Mouse (Mus musculus) ovary, postnatal 14 days (tissue): ENCODE measurements around the gene Txndc5.

ENCODE experiments used
- DNase-seq: peaks from one replicate; pipeline ENCODE4 v3.0.0; 2022; ENCODE audit warnings: low spot score

Gene Txndc5

DNA sequence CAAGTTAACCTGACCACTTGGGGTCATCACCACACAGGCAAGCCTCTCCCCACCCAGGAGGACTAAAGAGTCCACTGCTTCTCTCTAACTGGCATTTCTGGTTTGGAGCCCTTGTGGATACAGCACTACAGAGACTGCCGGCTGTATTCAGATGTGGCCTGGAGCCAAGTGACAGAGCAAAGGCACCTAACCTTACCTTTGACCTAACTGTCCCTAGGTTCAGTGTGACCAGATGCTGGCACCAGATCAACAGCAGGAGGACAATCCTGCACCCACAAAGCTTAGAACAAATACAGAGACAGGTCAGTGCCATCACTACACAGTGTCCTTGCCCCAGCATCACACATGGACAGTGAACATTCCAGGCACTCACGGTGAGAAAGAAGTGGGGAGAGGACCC, 2.5 kb downstream of the Txndc5 start:
- DNase-seq = no peak

DNA sequence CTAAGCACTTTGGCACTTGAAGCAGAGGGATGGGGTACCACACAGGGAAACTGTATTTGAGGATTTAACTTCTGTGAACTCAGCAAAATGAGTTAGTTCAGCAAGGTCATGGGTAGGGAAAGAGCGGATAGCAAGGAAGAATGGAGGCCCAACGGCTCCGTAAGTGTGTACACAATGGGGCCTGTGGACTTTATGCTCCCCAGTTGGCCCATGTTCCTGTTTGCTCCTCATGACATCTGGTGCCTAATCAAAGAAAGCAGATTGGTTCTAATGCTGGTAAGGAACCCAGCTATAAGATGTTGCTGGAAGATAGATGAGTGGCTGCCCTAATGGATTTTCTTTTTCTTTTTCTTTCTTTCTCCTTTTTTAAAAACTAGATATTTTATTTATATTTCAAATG, 3.4 kb downstream of the Txndc5 start:
- no peak for DNase-seq

DNA sequence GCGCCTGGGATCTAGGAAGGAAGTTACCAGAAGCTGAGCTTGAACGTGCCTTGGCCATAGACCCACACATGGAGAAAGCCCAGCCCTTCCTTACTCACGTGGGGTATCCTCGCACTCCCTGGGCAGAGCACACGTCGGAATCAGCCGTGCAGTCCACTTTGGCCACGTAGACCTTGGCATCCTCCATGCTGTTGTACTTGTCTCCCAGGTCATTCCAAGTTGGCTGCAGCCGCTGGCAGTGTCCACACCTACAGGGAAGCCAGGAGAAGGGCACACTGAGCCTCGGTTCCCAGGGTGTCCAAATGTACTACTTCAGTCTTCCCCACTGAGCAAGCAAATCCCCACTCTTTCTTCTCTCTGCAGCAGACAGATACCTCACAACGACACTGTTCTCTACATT, 5.4 kb downstream of the Txndc5 start:
- no peak for DNase-seq

- DNase-seq = no peak
These were observed 6.5 kb downstream of the Txndc5 start for GRCm38 (mm10) chr13:38522056-38522654.

DNA sequence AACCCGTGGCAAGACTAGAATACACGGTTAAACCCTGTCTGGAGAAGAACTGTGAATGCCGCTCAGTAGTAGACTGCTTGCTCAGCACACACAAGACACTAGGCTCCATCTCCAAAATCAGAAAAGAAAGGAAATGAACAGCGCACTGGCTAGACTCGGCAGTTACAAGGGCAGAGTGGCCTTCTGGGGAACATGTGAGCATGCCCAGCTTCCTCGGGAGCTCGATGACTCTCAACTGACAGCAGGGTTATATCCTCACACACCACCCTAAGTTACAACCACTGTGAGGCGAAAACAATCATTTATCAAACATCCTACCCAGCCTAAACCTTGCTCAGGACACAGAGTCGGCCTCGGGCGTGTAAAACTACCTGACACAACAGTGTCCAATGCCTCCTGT, 8.3 kb downstream of the Txndc5 start:
- no peak for DNase-seq

DNA sequence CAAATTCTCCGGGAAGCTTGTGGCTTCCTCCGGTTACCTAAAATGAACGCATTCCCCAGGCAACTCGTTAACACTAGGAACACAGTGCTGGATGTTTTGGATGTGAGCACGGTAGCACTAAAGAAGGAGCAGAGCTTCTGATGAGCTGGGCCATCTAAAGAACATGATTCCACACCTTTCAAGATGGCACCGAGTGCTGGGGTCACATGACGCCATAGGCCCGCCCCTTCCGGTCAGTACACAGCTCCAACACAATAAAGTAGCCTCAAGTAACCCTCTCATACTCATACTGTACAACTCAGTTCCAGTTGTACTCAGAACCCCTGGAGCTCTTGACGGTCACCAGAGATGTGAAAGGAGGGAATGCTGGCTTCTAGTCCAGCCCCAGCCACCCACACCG, 12.0 kb downstream of the Txndc5 start:
- DNase-seq = no peak

- DNase-seq = no peak
These were observed 12.8 kb downstream of the Txndc5 start for GRCm38 (mm10) chr13:38515845-38516244.

DNA sequence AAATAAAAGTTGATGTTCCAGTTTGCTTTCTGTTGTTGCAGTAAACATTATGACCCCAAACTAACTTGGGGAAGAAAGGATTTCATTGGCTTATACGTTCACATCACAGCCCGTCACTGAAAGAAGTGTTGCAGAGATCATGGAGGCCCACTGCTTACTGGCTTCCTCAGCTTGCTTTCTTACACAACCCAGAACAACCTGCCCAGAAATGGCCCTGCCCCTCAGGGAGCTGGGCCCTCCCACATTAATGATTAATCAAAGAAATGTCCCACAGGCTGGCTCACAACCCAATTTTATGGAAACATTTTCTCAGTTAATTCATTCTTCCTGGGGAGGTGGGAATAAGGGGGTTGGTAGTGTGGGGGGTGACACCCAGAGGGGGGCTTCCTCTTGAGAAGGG, 13.2 kb downstream of the Txndc5 start:
- DNase-seq = no peak

DNA sequence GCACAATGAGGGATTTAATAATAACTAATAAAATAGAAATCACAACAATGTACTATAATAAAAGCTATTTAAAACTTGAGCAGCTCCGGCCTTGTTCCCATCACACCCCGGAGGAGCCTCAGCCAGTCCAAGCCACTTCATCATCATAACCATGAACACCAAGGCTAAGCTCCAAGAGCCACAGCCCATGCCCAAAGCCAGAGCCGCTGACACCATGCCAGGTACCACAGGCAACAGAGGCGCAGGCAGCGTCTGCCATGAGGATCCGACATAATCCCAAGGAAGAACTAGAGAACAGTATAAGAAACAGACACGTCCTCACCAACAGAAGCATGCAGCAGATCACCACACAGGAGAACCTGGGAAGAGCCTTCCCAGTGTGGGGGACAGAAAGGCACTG, 14.7 kb downstream of the Txndc5 start:
- DNase-seq = no peak

GRCm38 (mm10) chr13:38511979-38512378, 16.6 kb downstream of the Txndc5 start:
- DNase-seq = no peak

- DNase-seq = no peak
These were observed 18.8 kb downstream of the Txndc5 start for GRCm38 (mm10) chr13:38509681-38510341.

DNA sequence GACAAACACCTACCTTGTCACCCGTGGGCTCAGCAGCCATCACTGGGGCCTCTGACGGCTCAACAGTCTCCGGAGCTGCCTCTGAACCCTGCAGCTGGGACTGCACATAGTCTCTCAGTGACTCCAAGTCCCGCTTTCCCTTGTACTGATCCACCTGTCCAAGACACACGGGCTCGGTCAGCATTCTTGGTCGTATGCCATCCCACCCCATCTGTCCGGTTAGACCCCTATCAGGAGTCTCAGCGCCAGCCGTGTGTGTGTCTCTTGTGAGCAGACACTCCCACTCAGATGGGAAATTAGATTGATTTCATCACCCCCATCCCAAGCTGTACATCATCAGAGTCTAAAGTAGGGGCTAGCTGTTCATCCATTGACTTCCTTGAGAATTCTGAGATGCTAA, 21.7 kb downstream of the Txndc5 start:
- DNase-seq = no peak

DNA sequence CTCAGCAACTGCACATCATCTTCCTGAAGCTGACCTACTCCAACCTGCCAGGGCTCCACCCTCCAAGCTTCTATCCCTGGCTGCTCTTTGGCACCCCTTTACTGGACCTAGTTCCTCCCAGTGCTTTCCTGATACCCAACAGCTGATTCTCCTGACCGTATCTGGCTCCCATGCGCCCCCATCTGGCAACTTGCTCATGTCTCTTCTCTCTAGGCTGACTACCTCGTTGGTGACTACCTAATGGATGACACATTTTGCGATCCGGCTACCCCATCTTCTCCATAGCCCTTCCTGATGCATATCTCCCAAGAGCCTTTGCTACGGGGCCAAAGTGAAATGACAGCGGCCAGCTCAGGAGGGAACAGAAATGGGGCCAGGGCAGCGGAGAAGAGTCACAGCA, 22.3 kb downstream of the Txndc5 start:
- DNase-seq = peak; percentile 28

DNA sequence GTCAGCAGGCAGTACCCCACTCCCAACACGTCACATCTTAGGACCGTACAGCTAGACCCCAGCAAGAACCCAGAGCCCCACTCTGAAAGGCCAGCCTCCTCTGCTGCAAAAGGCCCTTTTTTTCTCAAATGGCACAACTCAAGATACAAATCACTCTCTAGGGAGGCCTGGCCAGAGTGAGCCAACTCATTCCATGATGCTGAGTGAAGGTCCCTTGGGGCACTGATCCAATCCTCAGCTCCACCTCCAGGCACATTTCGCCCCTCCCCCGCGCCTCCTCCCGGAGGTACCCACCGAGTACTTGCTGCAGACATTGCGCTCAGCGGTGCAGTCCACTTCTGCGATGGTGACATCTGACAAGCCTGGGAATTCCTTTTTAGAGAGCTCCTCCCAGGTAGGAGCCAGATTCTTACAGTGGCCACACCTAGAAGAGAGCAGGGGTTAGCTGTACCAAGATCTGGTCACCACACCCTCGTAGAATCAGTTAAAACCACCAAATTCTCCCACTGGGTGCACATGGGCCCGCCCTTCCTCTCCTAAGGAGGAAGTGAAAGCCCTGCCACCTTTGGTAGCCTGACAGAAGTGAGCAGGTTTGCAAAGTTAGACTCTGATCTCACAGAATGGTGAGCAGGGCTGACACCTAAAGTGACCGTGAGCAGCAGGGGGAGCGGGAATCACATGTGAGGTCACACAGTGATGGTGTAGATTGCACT, 25.3 kb downstream of the Txndc5 start:
- DNase-seq = no peak

DNA sequence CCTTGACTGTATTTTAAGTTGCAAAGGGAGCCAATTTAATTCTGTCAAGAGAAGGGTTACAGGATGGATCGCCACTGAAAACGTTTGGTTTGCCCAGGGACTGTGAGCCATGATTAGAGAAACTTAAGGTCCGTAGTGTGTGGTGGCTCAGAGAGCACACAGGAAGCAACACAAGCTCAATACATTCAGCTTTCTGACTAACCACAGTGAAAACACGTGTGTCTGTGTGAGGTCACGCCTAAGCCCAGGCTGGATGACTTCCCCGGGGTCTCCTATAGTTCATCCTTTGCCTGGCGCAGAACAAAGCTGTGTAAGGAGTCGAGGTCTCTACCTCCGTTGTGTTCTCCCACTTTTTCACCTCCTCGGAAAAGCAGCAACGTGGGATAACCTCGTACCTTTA, 27.3 kb downstream of the Txndc5 start:
- no peak for DNase-seq

- no peak for DNase-seq
These were observed 31.9 kb downstream of the Txndc5 start for GRCm38 (mm10) chr13:38496715-38497114.

DNA sequence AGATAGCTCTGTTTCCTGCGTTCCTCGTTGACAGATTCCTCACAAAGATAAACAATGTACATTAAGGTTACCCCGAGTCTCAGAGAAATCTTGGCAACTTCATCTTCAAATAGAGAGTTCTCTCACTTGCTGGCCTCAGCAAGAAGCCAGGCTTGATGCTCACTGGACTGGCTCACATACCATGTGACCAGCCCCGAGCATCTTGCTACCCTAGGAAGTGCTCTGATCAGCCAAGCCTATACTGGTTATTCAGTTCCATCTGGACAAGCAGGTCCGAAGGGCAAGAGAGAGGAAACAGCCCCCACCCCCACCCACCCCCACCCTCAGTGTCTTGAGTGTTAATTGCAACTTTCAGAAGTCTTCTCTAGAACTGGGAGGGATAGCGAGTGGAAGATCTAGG, 41.9 kb downstream of the Txndc5 start:
- DNase-seq = no peak

DNA sequence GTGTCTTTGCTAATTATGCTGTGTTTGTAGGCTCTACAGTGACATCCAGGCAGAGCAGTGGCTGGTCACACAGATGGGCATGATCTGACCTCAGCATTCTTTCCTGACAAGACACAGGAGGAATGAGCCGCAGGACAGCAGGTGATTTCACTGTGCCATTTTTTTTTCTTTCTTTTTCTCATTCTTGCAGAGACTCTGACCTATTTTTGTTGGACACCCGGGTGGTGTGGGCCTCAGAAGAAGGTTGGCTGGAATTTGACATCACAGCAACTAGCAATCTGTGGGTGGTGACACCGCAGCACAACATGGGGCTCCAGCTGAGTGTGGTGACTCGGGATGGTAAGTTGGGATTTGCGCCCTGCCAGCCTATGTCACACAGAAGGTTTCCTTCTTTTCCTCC, 43.9 kb downstream of the Txndc5 start:
- DNase-seq = no peak

DNA sequence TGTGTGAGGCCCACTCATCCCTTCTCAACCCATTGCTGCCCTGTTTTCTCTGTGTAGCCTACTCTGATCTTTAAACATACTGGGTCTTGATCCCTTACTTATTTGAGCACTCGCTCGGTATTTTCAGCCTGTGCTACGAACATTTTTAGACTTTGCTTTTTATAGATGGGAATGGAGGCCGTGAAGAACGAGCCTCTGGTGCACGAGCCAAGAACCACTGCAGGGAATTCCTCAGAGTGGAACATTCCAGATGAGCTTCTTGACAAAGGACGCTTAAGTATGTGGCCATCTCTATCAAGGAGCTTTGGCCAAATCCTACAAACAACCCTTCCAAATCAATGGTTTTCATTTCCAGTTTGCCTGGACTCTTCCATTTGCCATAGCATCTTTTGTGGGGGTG, 47.6 kb downstream of the Txndc5 start:
- no peak for DNase-seq

GRCm38 (mm10) chr13:38476936-38477335, 51.7 kb downstream of the Txndc5 start:
- DNase-seq = no peak

DNA sequence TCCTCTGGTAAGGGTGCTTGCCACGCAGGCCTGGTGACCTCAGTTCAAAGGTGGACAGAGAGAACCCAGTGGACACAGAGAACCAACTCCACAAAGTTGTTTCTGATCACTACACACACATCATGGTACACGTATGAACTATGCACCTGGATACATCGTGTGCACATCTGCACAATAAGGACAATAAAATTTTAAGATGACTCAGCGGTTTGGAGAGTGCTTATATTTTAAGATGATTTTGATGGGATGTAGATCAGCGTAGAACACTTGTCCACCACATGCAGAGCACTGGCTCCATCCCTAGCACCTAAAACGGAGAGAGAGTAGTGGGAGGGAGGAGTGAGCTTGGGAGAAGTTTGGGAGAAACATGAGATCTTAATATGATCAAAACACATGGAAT, 55.1 kb downstream of the Txndc5 start:
- DNase-seq = no peak

DNA sequence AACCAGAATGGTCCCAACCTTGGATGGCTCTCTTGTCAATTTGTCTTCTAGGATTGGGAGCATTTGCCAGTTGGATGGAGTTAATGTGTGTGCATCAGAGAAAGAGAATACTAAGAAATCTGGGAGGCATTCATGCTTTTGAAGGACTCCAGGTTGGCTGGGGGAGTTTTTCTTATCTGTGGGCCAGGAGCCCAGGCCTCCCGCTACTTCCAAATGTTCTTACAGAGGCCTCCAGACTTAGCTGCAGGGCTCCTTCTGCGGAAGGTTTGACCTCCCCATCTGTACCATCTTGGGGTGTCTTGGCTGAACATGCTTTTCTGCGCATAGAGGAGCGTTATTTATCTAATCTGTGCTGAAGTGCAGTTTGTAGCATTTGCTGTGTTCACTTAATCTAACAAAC, 56.0 kb downstream of the Txndc5 start:
- DNase-seq = no peak

GRCm38 (mm10) chr13:38470882-38471281, 57.7 kb downstream of the Txndc5 start:
- DNase-seq = no peak

DNA sequence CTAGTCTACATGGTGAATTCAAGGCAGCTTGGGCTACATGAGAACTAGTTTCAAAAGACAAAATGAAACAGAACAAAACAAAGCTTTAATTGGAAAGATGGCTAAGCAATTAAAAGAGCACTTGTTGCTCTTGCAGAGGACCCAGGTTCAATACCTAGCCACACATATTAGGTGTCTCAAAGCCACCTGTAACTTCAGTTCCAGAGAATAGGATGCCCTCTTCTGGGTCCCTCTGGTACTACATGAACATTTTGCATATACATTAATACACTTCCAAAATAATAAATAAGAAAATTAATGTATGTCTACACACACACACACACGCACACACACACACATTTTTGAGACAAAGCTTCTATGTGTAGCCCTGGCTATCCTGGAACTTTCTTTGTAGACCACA, 65.2 kb downstream of the Txndc5 start:
- no peak for DNase-seq
